Mouse (Mus musculus): ENCODE measurements at regions not wholly inside any gene's neighbourhood (a gene's known extent, or its start where the extent isn't known, plus 50 kb on each side); places are given as distances from the start of the nearest gene placed in this dataset.
A peak's percentile ranks its signal among the peaks of the same experiment; 100 is the strongest.

DNA sequence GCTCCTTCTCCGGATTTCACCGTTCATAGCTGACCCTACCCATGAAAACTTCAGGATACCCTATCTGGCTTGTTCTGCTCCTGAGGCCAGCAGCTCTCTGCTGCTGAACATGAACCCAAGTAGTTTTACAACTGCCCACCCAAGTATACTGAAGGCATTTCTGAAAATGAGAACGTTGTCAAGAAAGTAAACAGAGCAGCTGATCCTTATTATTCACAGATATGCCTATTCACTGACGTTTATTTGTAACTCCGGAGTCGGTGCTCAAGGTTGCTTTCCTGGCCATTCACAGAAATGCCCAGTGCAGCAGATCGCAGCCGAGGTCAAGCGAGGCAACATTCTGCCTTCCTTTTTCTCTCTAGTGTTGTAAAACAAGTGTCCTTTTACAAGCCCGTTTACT lies 128.4 kb upstream of the N6amt1 start:
- DNase-seq (ENCODE audit: low read depth, low spot score) = no peak

DNA sequence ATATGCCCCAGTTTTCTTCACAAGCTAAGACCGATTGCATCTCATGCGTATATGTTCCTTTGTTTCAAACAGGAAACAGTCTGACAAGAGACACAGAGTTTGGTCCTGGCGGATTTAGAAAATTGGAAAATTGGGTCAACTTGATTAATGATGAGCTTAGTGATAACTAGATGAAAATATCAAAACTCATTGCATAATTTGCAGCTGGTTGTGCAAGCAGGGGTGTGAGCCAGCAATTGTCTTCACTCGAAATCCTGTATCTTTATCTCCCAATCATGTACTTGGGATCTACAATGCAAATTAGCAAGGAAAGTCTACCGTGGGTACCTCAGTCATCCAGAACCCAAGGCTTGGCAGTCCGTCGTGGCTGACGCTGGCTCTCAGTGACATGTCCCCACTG lies 128.9 kb upstream of the N6amt1 start:
- no peak for DNase-seq (ENCODE audit: low read depth, low spot score)

DNA sequence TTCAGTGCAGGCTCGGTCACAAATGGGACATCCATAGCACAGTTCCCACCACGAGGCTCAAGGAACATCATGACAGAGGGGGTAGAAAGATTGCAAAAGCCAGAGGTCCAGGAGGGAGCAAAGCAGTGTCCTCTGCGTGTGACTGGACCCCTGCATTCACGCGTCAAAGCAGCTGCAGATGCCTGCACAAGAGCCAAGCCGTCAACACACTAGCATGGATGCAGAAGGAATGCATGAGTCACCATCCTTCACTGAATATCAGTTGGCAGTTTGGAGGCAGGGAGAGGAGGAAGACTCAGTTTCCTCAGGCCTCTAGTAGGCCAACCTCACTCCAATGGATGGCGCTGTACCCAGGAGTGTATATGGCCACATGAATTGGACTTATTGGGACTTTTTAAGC lies 130.0 kb upstream of the N6amt1 start:
- peak; percentile 72 for DNase-seq (ENCODE audit: low read depth, low spot score)

DNA sequence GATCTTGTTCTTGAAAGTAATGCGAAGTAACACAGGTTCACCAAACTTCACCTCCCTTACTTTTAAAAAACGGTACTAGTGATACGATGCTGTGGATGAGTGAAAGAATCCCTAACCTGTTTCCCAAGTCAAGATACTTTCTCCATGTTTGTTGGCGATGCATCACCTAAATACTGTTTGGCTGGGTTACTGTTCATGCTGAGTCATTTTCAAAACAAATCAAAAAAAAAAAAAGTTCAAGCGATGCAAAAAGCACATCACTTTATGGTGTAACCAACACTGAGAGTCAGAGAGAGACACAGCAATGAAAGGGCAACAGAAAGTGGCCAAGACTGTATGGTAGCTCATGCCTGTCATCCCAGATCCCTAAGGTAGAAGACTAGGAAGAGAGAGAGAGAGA lies 133.4 kb upstream of the N6amt1 start:
- DNase-seq (ENCODE audit: low read depth, low spot score) = peak; percentile 67

DNA sequence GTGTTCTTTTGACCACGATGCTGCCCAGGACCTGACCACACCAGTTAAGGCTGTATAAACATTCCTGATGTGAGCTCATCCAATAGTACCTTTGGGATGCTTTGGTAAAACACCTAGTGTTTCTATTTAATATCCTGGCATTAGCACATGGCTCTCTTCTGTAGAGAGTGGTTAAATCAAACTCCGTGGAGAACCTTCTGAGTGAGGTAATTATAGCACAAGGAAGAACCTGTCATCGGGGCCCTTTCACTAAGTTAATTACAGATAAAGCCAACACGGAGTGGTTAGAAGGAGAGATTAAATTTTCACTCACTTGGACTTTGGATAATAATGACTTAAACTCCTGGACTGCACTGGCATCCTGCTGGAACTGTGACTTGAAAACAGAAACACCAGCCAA lies 133.8 kb upstream of the N6amt1 start:
- DNase-seq (ENCODE audit: low read depth, low spot score) = no peak

DNA sequence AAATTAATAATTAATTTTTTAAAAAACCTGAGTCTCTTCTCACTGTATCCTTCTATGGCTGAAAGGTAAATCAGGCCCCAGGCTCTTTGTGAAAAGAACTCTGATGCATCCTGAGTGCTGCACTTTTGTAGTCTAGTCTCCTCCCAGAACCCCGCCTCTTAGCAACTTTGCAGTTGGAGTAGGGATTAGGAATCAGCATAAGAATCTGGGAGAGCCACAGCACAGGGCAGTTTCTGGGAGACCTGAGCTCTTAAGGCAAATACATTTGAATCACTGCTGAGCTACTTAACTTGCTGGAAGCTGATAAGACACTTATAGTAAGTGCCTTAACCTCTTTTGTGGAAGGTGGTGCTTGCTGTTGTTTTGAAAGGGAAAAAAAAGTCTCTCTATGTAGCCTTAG lies 146.1 kb upstream of the N6amt1 start:
- no peak for DNase-seq (ENCODE audit: low read depth, low spot score)

DNA sequence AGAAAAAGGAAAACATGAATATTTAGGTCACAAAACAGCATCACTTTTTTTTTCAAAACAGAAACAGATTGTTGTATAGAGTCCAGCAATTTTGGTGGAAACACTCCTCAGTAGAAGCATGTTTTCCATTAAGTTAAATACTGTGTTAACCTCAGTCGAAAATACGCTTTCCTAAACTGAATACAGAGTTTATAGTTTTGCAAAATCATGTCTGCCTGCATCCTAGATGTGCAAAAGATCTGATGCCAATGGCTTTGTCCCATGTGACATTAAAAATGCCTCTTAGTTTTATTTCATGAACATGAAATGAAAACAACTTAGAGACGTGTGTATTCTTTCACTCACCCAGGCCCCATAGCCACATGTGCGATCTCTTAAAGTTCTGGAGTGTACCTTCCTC lies 163.5 kb upstream of the N6amt1 start:
- DNase-seq (ENCODE audit: low read depth, low spot score) = no peak

DNA sequence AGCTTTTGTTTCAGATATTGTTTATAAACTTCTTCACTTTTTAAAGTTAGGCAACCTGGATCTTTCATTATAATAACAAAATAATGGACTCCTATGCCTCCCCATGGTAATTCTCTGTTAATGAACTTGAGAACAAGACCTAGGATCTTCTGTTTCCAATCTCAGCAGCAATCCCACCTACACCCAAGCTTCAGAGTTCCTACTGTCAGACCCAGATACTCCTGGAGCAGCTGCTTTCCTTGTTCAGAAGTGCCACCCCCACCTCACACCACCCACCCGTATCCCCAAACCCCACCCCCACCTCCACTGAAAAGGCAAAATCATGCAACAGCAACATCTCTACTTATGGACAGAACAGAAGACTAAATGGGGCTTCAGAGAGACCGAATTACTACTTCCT lies 165.2 kb upstream of the N6amt1 start:
- DNase-seq (ENCODE audit: low read depth, low spot score) = no peak

DNA sequence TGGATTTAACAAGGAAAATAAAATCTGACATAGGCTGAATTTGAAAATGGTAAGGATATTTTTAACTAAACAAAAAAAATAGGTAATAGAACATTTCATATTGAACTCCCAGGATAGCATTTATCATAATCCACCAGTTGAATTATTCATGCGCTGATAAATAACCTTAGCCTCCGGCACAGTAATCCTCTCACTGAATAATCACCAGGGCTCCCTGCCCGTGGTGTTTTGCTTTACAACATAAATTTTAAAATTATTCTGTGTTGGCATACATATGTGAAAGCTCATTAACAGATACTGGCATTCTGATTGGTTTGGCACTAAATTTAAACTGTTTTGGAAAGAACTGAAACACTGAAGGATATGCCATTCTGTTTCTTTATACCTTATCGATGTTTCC lies 181.6 kb upstream of the N6amt1 start:
- DNase-seq (ENCODE audit: low read depth, low spot score) = no peak

DNA sequence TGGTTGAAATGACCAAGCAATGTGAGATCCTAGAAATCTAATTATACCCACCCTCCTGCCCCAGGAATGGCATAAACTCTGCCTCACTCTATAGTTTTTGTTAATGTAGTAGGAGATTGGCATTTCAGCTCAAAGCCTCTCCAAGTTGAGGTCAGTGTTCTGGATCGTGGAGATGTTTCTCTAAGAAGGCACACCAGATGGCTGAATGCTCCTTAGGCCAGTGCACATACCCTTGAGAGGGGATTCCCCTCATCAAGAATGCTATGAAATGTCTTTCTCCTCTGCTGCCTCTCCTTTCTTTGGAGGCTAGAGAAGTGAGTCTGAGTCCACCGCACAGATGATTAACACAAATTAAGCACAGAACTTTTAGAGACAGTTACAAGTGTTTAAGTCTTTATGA lies 214.7 kb upstream of the N6amt1 start:
- DNase-seq (ENCODE audit: low read depth, low spot score) = no peak

DNA sequence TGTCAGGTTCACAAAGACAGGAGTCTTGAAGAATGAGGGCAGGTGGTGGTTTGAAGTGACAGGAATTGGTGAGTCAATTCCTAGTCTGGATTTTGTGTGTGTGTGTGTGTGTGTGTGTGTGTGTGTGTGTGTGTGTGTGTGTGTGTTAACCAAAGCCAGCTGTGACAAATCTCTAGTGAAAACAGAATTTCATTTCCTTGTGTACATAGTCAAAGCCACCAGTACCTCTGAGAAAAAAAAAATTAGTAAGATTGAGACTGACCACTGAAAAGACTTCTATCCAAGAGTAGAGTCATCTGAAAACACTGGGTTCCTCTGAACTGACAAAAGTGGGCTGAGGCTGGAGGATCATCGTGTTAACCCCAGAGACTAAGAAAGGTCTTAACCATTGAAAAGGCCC lies 217.5 kb upstream of the N6amt1 start:
- no peak for DNase-seq (ENCODE audit: low read depth, low spot score)

DNA sequence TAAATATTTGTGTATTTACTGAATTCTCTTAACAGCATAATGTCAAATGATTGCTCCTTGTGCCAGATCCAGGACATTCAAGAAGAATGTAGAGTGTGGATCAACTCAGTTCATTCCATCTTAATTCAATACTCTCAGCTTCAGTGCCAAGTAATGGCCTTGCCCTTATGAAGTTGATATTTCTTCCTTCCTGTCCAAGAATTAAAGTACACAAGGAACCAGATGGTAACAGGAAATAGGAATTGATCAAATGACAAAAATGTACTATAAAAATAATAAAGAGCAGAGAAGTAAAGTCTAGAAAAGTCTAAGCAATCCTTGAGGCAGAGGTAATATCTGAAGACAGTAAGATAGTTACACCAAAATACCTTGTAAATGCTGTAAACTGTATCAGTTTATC lies 219.5 kb upstream of the N6amt1 start:
- no peak for DNase-seq (ENCODE audit: low read depth, low spot score)

DNA sequence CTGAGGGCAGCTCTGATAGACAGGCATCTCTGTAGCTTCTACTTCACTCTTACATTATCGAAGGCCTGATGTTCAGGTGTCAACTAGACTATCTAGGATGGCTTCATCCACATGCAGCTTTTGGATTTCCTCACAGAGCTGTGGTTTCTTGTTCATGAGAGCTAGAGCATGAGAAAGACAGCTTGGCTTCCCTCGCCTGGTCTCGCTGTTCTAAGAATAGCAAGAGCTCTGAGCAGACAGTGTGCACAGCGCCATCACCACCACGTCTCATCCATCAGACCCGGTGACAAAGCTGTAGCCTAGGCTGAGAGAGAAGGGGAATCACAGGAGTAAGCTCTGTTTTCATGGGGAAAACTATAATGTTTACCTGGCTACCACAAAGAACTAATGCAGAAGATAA lies 220.1 kb upstream of the N6amt1 start:
- no peak for DNase-seq (ENCODE audit: low read depth, low spot score)

DNA sequence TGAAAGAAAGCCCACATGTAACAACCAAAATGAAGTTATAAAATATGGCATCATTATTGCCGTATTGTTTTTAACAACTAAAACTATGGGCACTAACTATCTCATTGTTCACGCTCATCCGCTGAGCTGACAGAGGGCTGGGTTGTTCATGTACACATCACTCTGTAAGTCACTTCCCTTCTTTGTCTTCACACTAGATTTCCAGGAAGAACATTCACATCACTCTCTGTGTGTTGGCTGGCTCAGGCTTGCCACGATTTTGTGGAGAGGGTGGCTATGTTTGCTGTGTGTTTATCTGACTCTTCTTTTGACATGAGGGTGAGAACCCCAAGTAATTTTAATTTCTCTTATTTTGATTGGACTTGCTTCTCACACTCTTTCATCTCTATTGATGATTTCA lies 221.9 kb upstream of the N6amt1 start:
- DNase-seq (ENCODE audit: low read depth, low spot score) = no peak

DNA sequence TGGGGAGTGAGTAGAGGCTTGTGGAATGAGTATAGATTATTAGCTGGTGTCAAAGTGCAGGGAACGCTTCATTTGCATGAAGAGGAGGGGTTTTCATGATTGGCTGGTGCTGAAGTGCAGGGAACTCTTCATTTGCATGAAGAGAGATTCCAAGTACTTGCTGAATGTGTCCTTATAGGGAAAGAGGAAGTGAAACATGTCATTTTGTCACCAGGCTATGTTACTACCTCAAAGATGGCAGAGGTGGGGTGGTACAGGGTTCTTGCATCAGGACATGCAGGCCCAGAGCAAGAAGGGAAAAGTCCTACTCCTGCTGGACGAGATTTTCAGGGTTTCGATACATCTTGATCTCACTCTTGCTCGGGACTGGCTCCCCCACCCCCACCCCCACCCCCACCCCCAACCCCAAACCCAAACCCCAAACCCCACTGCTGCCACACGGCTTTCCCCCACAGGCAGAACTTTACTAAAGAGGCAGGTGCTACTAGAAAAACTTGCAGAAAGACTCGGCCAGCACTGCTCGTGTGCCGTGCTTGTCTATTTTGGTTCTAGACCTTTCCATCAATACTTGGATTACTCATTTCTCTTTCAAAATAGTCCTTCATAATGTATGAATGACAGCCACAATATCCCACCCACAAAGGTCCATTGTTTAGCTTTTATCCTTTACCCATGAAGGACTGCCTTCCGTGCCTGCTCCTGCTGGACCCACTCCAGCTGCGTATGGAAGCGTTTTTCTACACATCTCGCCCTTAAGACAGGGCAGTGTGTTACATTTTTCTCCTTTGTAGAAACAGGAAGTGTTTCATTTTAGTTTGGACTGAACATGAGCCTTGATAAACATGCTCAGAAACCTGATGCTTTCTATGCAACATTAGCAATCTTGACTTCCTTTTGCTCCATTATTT lies 223.0 kb upstream of the N6amt1 start:
- no peak for DNase-seq (ENCODE audit: low read depth, low spot score)

DNA sequence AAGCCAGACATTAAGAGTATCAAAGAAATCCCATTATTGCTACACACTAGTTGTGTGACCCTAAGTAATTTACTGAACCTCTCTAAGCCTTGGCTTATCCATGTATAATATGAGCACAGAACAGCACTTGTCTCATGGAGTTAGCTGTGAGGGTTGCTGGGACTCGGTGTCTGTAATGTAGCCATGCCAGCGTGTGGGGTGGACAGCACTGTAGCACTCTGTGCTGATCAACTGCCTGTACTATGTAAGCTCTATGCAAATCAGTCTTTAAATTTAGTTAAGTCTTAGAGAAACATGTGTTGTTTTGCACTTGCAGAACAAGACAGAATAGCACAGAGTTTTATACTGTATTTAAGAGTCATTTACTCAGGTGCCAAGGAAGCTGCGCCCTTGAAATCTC lies 225.0 kb upstream of the N6amt1 start:
- DNase-seq (ENCODE audit: low read depth, low spot score) = no peak

DNA sequence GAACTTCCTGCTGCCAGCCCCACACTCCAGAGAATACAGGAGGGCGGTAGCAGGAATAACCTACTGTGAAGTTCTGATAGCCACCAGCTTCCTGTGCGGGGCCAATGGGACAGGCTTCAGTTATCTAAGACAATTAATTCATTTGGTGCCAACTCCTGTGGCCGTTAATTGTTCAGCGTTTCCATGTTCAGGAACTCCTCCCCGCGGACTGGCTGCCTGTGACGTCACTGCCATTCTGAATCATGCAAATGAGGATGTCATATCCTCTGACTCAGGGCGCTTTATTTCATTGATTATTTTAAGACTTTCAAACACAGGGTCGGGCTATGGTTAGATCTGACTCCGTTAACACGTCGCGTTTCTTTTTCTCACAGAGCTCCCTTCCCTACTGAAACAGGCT lies 225.8 kb upstream of the N6amt1 start:
- DNase-seq (ENCODE audit: low read depth, low spot score) = no peak

DNA sequence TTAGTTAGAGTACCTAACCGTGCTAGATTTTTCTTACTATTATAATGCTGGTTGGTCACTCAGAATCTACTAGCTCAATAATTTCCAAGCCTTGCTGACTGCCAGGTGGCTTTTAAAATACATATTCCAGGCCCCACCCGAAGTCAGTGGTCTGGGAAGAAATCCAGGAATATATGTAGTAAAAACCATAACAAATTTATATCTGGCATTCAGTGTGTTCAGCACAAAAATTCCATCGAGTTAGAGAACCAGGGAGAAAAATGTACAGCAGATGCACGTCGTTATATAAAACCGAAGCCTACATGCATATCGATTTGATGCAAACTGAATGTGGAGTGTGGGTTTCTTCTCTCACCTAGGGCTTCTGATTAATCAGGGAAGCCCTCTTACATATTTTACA lies 229.5 kb upstream of the N6amt1 start:
- peak; percentile 49 for DNase-seq (ENCODE audit: low read depth, low spot score)

DNA sequence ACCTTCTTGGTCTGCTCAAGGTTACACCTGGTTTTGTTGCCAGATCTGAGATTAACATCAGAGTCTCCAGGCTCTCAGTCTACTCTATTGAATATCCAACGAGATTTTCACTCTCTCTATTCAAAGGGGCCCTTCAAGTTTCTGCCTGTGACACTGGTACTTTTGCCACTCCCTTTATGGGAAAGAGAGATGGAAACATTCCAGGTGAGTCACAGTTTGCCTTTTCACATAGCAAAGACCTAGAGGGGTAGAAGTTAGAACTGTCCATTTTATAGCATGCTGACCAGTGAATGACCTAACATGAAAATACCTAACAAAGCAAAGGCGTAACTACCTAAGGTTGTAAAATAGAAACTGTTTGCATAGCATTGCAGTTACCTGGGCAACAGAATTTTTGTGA lies 250.4 kb upstream of the N6amt1 start:
- peak; percentile 88 for DNase-seq (ENCODE audit: low read depth, low spot score)

DNA sequence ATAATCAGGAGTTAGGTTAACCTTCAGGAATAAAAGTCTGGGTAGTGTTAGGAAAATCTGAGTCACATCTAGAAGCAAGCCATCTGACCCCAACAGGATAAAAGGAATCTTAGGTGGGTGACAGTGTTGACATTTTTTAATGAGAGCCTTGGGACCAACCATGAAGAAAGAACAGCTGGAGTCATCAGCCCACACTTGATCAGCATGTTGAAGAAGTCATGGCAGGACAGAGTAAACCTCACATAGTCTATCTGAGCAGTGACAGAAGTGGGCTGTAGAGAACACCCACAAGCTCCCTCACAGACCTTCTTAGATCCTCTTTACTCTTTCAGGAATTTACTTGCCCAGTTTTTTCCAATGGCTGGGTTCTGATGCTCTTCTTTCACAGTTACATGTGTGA lies 251.9 kb upstream of the N6amt1 start:
- DNase-seq (ENCODE audit: low read depth, low spot score) = no peak

DNA sequence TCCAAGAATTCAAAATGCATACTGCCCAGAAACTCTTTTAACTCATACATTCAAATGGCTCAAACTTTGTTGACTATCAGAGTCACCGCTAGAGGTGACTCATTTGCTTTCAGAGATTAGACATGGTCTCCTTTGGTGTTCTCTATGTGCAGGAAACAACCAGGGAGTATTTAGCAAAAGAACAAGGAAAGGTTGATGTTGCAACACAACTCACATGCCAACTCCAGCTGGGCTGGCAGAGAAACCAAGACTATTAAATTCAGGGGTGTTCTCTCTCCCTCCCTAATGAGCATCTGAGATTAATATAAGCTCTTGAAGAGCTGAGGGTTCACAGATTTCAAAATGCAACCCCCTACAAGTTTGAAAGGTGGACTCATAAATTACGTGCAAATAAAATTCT lies 262.0 kb upstream of the N6amt1 start:
- peak; percentile 84 for DNase-seq (ENCODE audit: low read depth, low spot score)

DNA sequence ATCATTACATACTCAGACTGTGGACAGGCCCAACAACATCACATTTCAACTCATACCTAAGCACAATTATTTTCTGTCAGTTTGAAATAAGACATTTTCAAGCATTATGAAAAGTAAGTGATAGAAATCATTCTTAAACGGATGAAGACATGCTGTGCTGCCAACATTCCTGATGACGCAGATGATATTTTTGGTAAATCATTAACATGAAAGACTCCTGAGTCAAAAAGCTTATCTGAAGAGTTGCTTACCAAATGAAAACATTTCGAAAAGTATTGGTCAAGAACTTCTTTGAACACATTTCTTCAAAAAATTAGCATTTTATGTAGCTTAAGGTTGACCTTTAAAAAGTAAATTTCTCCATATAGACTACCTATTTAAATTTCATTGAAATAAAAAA lies 264.7 kb upstream of the N6amt1 start:
- no peak for DNase-seq (ENCODE audit: low read depth, low spot score)

DNA sequence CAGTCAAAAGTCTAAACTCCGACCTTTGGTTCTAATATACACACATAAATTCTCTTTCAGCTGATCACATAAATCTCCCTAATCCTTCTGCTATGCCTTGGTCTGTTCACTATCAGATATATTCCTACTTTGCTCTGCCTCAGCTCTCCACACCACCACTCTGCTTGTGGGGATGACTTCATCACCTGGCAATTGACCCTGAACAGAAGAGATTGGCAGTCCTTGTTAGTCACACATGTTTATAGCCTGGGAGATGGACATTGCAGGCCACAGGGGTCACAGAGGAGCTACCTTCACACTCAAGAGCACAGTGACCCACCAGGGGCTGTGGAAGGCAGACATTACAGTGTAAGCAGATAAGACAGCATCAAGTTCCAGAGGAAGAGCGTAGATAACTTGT lies 270.5 kb upstream of the N6amt1 start:
- no peak for DNase-seq (ENCODE audit: low read depth, low spot score)

DNA sequence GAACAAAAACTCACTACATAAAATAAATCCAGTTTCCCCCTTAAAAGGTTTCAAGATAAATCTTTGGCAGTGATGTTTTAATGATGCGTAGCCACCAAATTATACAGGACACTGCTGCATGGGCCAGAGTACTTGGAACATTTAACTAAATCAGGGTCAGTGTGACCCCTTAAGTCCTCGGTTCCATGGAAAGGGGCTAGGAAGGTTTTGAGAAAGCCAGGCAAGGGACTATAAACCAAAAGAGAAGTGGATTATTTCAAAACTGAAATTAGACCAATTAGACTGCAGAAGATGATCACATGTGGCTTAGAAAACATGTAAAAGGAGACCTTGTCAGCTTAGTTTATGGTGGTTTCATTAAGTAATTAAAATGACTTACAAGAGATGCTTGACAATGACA lies 276.6 kb upstream of the N6amt1 start:
- DNase-seq (ENCODE audit: low read depth, low spot score) = no peak

All from 3T3-L1 (cell line).